Mouse (Mus musculus) CD4-positive, CD25-positive, alpha-beta regulatory T cell, adult 4 months (primary cell): ENCODE measurements around the gene Opcml. TPM values are rescaled to one million over a fixed set of nuclear protein-coding genes. Genes with fewer than 3 reads are reported as not detected.

Experiments
- ATAC-seq: one replicate; pipeline ENCODE4 v1.8.0; 2017
- polyA plus RNA-seq, 2 experiments: library from polyadenylated mRNA; unstranded; fragments of 100-300 nt; shearing (Covaris generic); gene quantifications; one replicate each; pipeline ENCODE4 v1.2.1; 2017

Gene Opcml
- polyA plus RNA-seq, 2 experiments from 2014 or later: not detected

GRCm38 (mm10) chr9:28444972-28445371, 654.4 kb downstream of the Opcml start:
- ATAC-seq: no peak

- no peak for ATAC-seq
Observed at GRCm38 (mm10) chr9:28445863-28446262, 655.3 kb downstream of the Opcml start.

- ATAC-seq: no peak
Observed at GRCm38 (mm10) chr9:28446278-28447064, 655.9 kb downstream of the Opcml start.

GRCm38 (mm10) chr9:28452509-28452908, 661.9 kb downstream of the Opcml start:
- ATAC-seq: no peak

GRCm38 (mm10) chr9:28453062-28453461, 662.5 kb downstream of the Opcml start:
- no peak for ATAC-seq

- no peak for ATAC-seq
Observed at GRCm38 (mm10) chr9:28457982-28458770, 667.6 kb downstream of the Opcml start.

GRCm38 (mm10) chr9:28463622-28464021, 673.0 kb downstream of the Opcml start:
- no peak for ATAC-seq

GRCm38 (mm10) chr9:28469419-28469818, 678.8 kb downstream of the Opcml start:
- ATAC-seq: no peak

GRCm38 (mm10) chr9:28471501-28471900, 680.9 kb downstream of the Opcml start:
- no peak for ATAC-seq

- no peak for ATAC-seq
Observed at GRCm38 (mm10) chr9:28474586-28474985, 684.0 kb downstream of the Opcml start.

- no peak for ATAC-seq
Observed at GRCm38 (mm10) chr9:28481261-28481660, 690.7 kb downstream of the Opcml start.

- no peak for ATAC-seq
Observed at GRCm38 (mm10) chr9:28488499-28488898, 697.9 kb downstream of the Opcml start.

GRCm38 (mm10) chr9:28489828-28490227, 699.3 kb downstream of the Opcml start:
- ATAC-seq: no peak

- no peak for ATAC-seq
Observed at GRCm38 (mm10) chr9:28490410-28490809, 699.8 kb downstream of the Opcml start.

- no peak for ATAC-seq
Observed at GRCm38 (mm10) chr9:28499841-28500794, 709.5 kb downstream of the Opcml start.

GRCm38 (mm10) chr9:28513905-28514304, 723.3 kb downstream of the Opcml start:
- no peak for ATAC-seq

- ATAC-seq: no peak
Observed at GRCm38 (mm10) chr9:28533191-28533590, 742.6 kb downstream of the Opcml start.

GRCm38 (mm10) chr9:28535006-28535405, 744.4 kb downstream of the Opcml start:
- ATAC-seq: no peak

GRCm38 (mm10) chr9:28536637-28537036, 746.1 kb downstream of the Opcml start:
- ATAC-seq: no peak

GRCm38 (mm10) chr9:28548189-28548588, 757.6 kb downstream of the Opcml start:
- no peak for ATAC-seq

GRCm38 (mm10) chr9:28552387-28553182, 762.0 kb downstream of the Opcml start:
- ATAC-seq: no peak

- ATAC-seq: no peak
Observed at GRCm38 (mm10) chr9:28558628-28559027, 768.1 kb downstream of the Opcml start.
